Mouse (Mus musculus): ENCODE measurements around the gene Fam214b. TPM values are rescaled to one million over a fixed set of nuclear protein-coding genes. Genes with fewer than 3 reads are reported as not detected.

Gene Fam214b
- polyA plus RNA-seq, 1 experiment, result 4.8 TPM

GRCm38 (mm10) chr4:43037860-43038566 lies 8.0 kb downstream of the Fam214b start:
- no peak overlapping the region for H3K4me3 ChIP-seq (ENCODE audit: insufficient read depth, poor library complexity, severe bottlenecking)
- no peaks in the 10 kb centered on the region for H3K79me2 ChIP-seq (ENCODE audit: control insufficient read depth, insufficient read depth)
- H3K79me3 ChIP-seq (ENCODE audit: low read depth), result no peaks in the 10 kb centered on the region
- H3K27me3 ChIP-seq (ENCODE audit: control insufficient read depth, insufficient read depth, insufficient read length), result no peaks in the 10 kb centered on the region
- no peak for TF ChIP-seq CEBPB (IDR thresholded peaks at IDR 0.05; ENCODE audit: low read depth)
- no peak for TF ChIP-seq MYOG (IDR thresholded peaks at IDR 0.05; ENCODE audit: control insufficient read depth, extremely low read depth, insufficient read length)
- no peak for TF ChIP-seq CTCF (IDR thresholded peaks at IDR 0.05; ENCODE audit: control insufficient read depth, insufficient read depth, insufficient read length)
- no peak for TF ChIP-seq MYOD1 (IDR thresholded peaks at IDR 0.05; ENCODE audit: control insufficient read depth, insufficient read length, low read depth)
- no peak for TF ChIP-seq USF1 (IDR thresholded peaks at IDR 0.05; ENCODE audit: low read depth)
- no peak for TF ChIP-seq FOSL1 (IDR thresholded peaks at IDR 0.05; ENCODE audit: insufficient read depth, low read length, poor library complexity, severe bottlenecking)
- TF ChIP-seq MAX (IDR thresholded peaks at IDR 0.05), result no peak
- H3K36me3 ChIP-seq (ENCODE audit: control insufficient read depth, insufficient read depth), result no peaks in the 10 kb centered on the region
- H3ac ChIP-seq (ENCODE audit: control insufficient read depth, insufficient read length, low read depth), result no peak overlapping the region

GRCm38 (mm10) chr4:43036356-43036755 lies 9.7 kb downstream of the Fam214b start:
- Histone ChIP-seq H3K36me3 (ENCODE audit: control insufficient read depth, insufficient read depth) (no peaks in the 10 kb centered on the region), H3ac (ENCODE audit: control insufficient read depth, insufficient read length, low read depth) (no peak overlapping the region), H3K27me3 (ENCODE audit: control insufficient read depth, insufficient read depth, insufficient read length) (no peaks in the 10 kb centered on the region), H3K79me2 (ENCODE audit: control insufficient read depth, insufficient read depth) (no peaks in the 10 kb centered on the region), H3K79me3 (ENCODE audit: low read depth) (no peaks in the 10 kb centered on the region), H3K4me3 (ENCODE audit: insufficient read depth, poor library complexity, severe bottlenecking) (no peak overlapping the region)
- TF ChIP-seq MYOG (IDR thresholded peaks at IDR 0.05; ENCODE audit: control insufficient read depth, extremely low read depth, insufficient read length), result no peak
- no peak for TF ChIP-seq CTCF (IDR thresholded peaks at IDR 0.05; ENCODE audit: control insufficient read depth, insufficient read depth, insufficient read length)
- TF ChIP-seq MAX (IDR thresholded peaks at IDR 0.05), result no peak
- no peak for TF ChIP-seq FOSL1 (IDR thresholded peaks at IDR 0.05; ENCODE audit: insufficient read depth, low read length, poor library complexity, severe bottlenecking)
- no peak for TF ChIP-seq MYOD1 (IDR thresholded peaks at IDR 0.05; ENCODE audit: control insufficient read depth, insufficient read length, low read depth)
- TF ChIP-seq CEBPB (IDR thresholded peaks at IDR 0.05; ENCODE audit: low read depth), result no peak
- TF ChIP-seq USF1 (IDR thresholded peaks at IDR 0.05; ENCODE audit: low read depth), result no peak

- Histone ChIP-seq H3K79me2 (ENCODE audit: control insufficient read depth, insufficient read depth) (peaks cover 4% of the 10 kb centered on the region), H3K36me3 (ENCODE audit: control insufficient read depth, insufficient read depth) (no peaks in the 10 kb centered on the region), H3K4me3 (ENCODE audit: insufficient read depth, poor library complexity, severe bottlenecking) (no peak overlapping the region), H3ac (ENCODE audit: control insufficient read depth, insufficient read length, low read depth) (no peak overlapping the region), H3K27me3 (ENCODE audit: control insufficient read depth, insufficient read depth, insufficient read length) (no peaks in the 10 kb centered on the region), H3K79me3 (ENCODE audit: low read depth) (no peaks in the 10 kb centered on the region)
- TF ChIP-seq CEBPB (IDR thresholded peaks at IDR 0.05; ENCODE audit: low read depth) (no peak), MYOD1 (IDR thresholded peaks at IDR 0.05; ENCODE audit: control insufficient read depth, insufficient read length, low read depth) (no peak), MYOG (IDR thresholded peaks at IDR 0.05; ENCODE audit: control insufficient read depth, extremely low read depth, insufficient read length) (no peak), USF1 (IDR thresholded peaks at IDR 0.05; ENCODE audit: low read depth) (no peak), FOSL1 (IDR thresholded peaks at IDR 0.05; ENCODE audit: insufficient read depth, low read length, poor library complexity, severe bottlenecking) (no peak), MAX (IDR thresholded peaks at IDR 0.05) (no peak), CTCF (IDR thresholded peaks at IDR 0.05; ENCODE audit: control insufficient read depth, insufficient read depth, insufficient read length) (no peak)
Measured at GRCm38 (mm10) chr4:43035851-43036250, 10.2 kb downstream of the Fam214b start.

GRCm38 (mm10) chr4:43033481-43033880 lies 12.5 kb downstream of the Fam214b start:
- Histone ChIP-seq H3K79me2 (ENCODE audit: control insufficient read depth, insufficient read depth) (peaks cover 18% of the 10 kb centered on the region), H3ac (ENCODE audit: control insufficient read depth, insufficient read length, low read depth) (no peak overlapping the region), H3K79me3 (ENCODE audit: low read depth) (no peaks in the 10 kb centered on the region), H3K36me3 (ENCODE audit: control insufficient read depth, insufficient read depth) (peaks cover 11% of the 10 kb centered on the region), H3K27me3 (ENCODE audit: control insufficient read depth, insufficient read depth, insufficient read length) (no peaks in the 10 kb centered on the region), H3K4me3 (ENCODE audit: insufficient read depth, poor library complexity, severe bottlenecking) (no peak overlapping the region)
- no peak for TF ChIP-seq MYOD1 (IDR thresholded peaks at IDR 0.05; ENCODE audit: control insufficient read depth, insufficient read length, low read depth)
- no peak for TF ChIP-seq CTCF (IDR thresholded peaks at IDR 0.05; ENCODE audit: control insufficient read depth, insufficient read depth, insufficient read length)
- TF ChIP-seq FOSL1 (IDR thresholded peaks at IDR 0.05; ENCODE audit: insufficient read depth, low read length, poor library complexity, severe bottlenecking), result no peak
- no peak for TF ChIP-seq MYOG (IDR thresholded peaks at IDR 0.05; ENCODE audit: control insufficient read depth, extremely low read depth, insufficient read length)
- no peak for TF ChIP-seq CEBPB (IDR thresholded peaks at IDR 0.05; ENCODE audit: low read depth)
- no peak for TF ChIP-seq MAX (IDR thresholded peaks at IDR 0.05)
- TF ChIP-seq USF1 (IDR thresholded peaks at IDR 0.05; ENCODE audit: low read depth), result no peak

- TF ChIP-seq CEBPB (IDR thresholded peaks at IDR 0.05; ENCODE audit: low read depth), result no peak
- no peak for TF ChIP-seq MYOG (IDR thresholded peaks at IDR 0.05; ENCODE audit: control insufficient read depth, extremely low read depth, insufficient read length)
- no peak for TF ChIP-seq MYOD1 (IDR thresholded peaks at IDR 0.05; ENCODE audit: control insufficient read depth, insufficient read length, low read depth)
- TF ChIP-seq USF1 (IDR thresholded peaks at IDR 0.05; ENCODE audit: low read depth), result no peak
- TF ChIP-seq MAX (IDR thresholded peaks at IDR 0.05), result no peak
- no peak for TF ChIP-seq FOSL1 (IDR thresholded peaks at IDR 0.05; ENCODE audit: insufficient read depth, low read length, poor library complexity, severe bottlenecking)
- TF ChIP-seq CTCF (IDR thresholded peaks at IDR 0.05; ENCODE audit: control insufficient read depth, insufficient read depth, insufficient read length), result no peak
- peaks cover 21% of the 10 kb centered on the region for H3K36me3 ChIP-seq (ENCODE audit: control insufficient read depth, insufficient read depth)
Measured at GRCm38 (mm10) chr4:43032501-43032900, 13.5 kb downstream of the Fam214b start.

More at GRCm38 (mm10) chr4:43032501-43032900, 13.5 kb downstream of the Fam214b start:
- Histone ChIP-seq H3K4me3 (ENCODE audit: insufficient read depth, poor library complexity, severe bottlenecking) (no peak overlapping the region), H3ac (ENCODE audit: control insufficient read depth, insufficient read length, low read depth) (no peak overlapping the region), H3K27me3 (ENCODE audit: control insufficient read depth, insufficient read depth, insufficient read length) (no peaks in the 10 kb centered on the region), H3K79me3 (ENCODE audit: low read depth) (no peaks in the 10 kb centered on the region), H3K79me2 (ENCODE audit: control insufficient read depth, insufficient read depth) (peaks cover 18% of the 10 kb centered on the region)
